In genomic region chr10:62127137-62127536, GRCm38 (mm10) we compare ENCODE assay signal across 15 mouse cellular contexts. TPM values are rescaled to one million over a fixed set of nuclear protein-coding genes. Genes with fewer than 3 reads are reported as not detected.
DNase-seq lines count a peak whose midpoint lies in the region; ATAC-seq and TF ChIP-seq lines count a peak whose summit lies in the region.
"Had no signal": no experiment of that assay in that cellular context is flagged by ENCODE, and none has a peak within 500 bp of the region (broad histone marks: within the 10 kb centered on the region; RNA-seq: fewer than 3 reads in every experiment).

No protein-coding gene starts in this region.

- H3K4me3 ChIP-seq in hindbrain, postnatal 0 days (ENCODE audit: low read length): no peak overlapping the region
- no peak overlapping the region for H3K4me3 ChIP-seq in hindbrain, embryonic 12.5 days
- H3K4me3 ChIP-seq in lung, postnatal 0 days (ENCODE audit: low read depth, low read length): no peak overlapping the region
- H3K4me3 ChIP-seq in ES-E14 (ENCODE audit: insufficient read depth in 1 of 2, low read depth in 1 of 2, low read length in 2 of 2, poor library complexity in 1 of 2, severe bottlenecking in 1 of 2): no peak overlapping the region
- H3K4me3 ChIP-seq: erythroblast, embryonic 14.5 days had no signal

- no peak overlapping the region for H3K27ac ChIP-seq in hindbrain, postnatal 0 days
- H3K27ac ChIP-seq in hindbrain, embryonic 12.5 days: no peak overlapping the region
- H3K27ac ChIP-seq in lung, postnatal 0 days (ENCODE audit: low read length): no peak overlapping the region
- no peak overlapping the region for H3K27ac ChIP-seq in ES-E14 (ENCODE audit: insufficient read depth, low read depth, low read length, poor library complexity, severe bottlenecking)

- no peaks in the 10 kb centered on the region for H3K36me3 ChIP-seq in hindbrain, postnatal 0 days (ENCODE audit: insufficient read depth, low read length)
- H3K36me3 ChIP-seq in hindbrain, embryonic 12.5 days: no peaks in the 10 kb centered on the region
- no peaks in the 10 kb centered on the region for H3K36me3 ChIP-seq in lung, postnatal 0 days (ENCODE audit: insufficient read depth, low read length)
- H3K36me3 ChIP-seq in ES-E14 (ENCODE audit: control insufficient read depth, insufficient read depth, low read length, poor library complexity, severe bottlenecking): no peaks in the 10 kb centered on the region
- no peaks in the 10 kb centered on the region for H3K36me3 ChIP-seq in splenic B cell, adult 2 months (ENCODE audit: control insufficient read depth, insufficient read depth, low read length, poor library complexity, severe bottlenecking)

- peaks cover 42% of the 10 kb centered on the region for H3K27me3 ChIP-seq in hindbrain, postnatal 0 days (ENCODE audit: insufficient read depth, low read length)
- H3K27me3 ChIP-seq in hindbrain, embryonic 12.5 days: peaks cover 71% of the 10 kb centered on the region
- peaks cover 42% of the 10 kb centered on the region for H3K27me3 ChIP-seq in lung, postnatal 0 days (replicated peaks; ENCODE audit: insufficient read depth, low read length)
- no peaks in the 10 kb centered on the region; the same call in 1 of the 2 replicates for H3K27me3 ChIP-seq in splenic B cell, adult 2 months (ENCODE audit: control insufficient read depth, insufficient read depth, low read length, poor library complexity, severe bottlenecking)

- H3K9ac ChIP-seq in hindbrain, postnatal 0 days (replicated peaks; ENCODE audit: low read length): no peak overlapping the region
- no peak overlapping the region for H3K9ac ChIP-seq in hindbrain, embryonic 12.5 days
- H3K9ac ChIP-seq in lung, postnatal 0 days (replicated peaks; ENCODE audit: low read depth): no peak overlapping the region
- no peak overlapping the region for H3K9ac ChIP-seq in ES-E14 (ENCODE audit: insufficient read depth, low read depth, low read length, poor library complexity, severe bottlenecking)

- TF ChIP-seq EP300 in lung, postnatal 0 days (IDR thresholded peaks at IDR 0.05): no peak

- H3K9me3 ChIP-seq in hindbrain, postnatal 0 days (ENCODE audit: low read length): no peaks in the 10 kb centered on the region
- no peaks in the 10 kb centered on the region for H3K9me3 ChIP-seq in hindbrain, embryonic 12.5 days (replicated peaks)
- H3K9me3 ChIP-seq in lung, postnatal 0 days (ENCODE audit: low read length): no peaks in the 10 kb centered on the region
- no peaks in the 10 kb centered on the region for H3K9me3 ChIP-seq in ES-E14 (ENCODE audit: control insufficient read depth, insufficient read depth, low read depth, low read length)

- 45% methylated on average over 6 of the region's 6 CpGs for WGBS in hindbrain, postnatal 0 days
- 40% methylated on average over 6 of the region's 6 CpGs for WGBS in hindbrain, embryonic 12.5 days
- 41% methylated on average over 6 of the region's 6 CpGs for WGBS in lung, postnatal 0 days

- TF ChIP-seq CTCF in hindbrain, postnatal 0 days (IDR thresholded peaks at IDR 0.05; ENCODE audit: low read depth): peak; percentile 55
- TF ChIP-seq CTCF in lung, postnatal 0 days (IDR thresholded peaks at IDR 0.05): peak; percentile 49

- no peak overlapping the region for H3K4me2 ChIP-seq in hindbrain, postnatal 0 days (ENCODE audit: low read depth, low read length)
- no peak overlapping the region for H3K4me2 ChIP-seq in hindbrain, embryonic 12.5 days (replicated peaks)
- H3K4me2 ChIP-seq in lung, postnatal 0 days (replicated peaks; ENCODE audit: low read depth, low read length): no peak overlapping the region

- H3K4me1 ChIP-seq in hindbrain, postnatal 0 days (ENCODE audit: insufficient read depth, low read length): no peaks in the 10 kb centered on the region
- H3K4me1 ChIP-seq in hindbrain, embryonic 12.5 days: peaks cover 9% of the 10 kb centered on the region; the same call in 1 of the 2 replicates
- no peaks in the 10 kb centered on the region for H3K4me1 ChIP-seq in lung, postnatal 0 days (ENCODE audit: insufficient read depth, low read depth, low read length)
- peaks cover 0 to 15% of the 10 kb centered on the region in 2 experiments; a peak in 2 of 4 replicates for H3K4me1 ChIP-seq in ES-E14 (ENCODE audit: control insufficient read depth in 2 of 2, insufficient read depth in 2 of 2, low read length in 2 of 2, poor library complexity in 1 of 2)

- DNase-seq in hindbrain, postnatal 0 days (ENCODE audit: low spot score): no peak
- no peak for DNase-seq in lung, postnatal 0 days (ENCODE audit: low spot score)
- DNase-seq in lung, postnatal 25 days (ENCODE audit: low spot score): no peak
- DNase-seq in ES-E14 (ENCODE audit: low read depth, low spot score): no peak
- peak; percentile 6 for DNase-seq in splenic B cell, adult 2 months (ENCODE audit: low read depth, low spot score)
- DNase-seq in urinary bladder, adult 18-20 months (ENCODE audit: low spot score in 2 of 2): no peak
- DNase-seq: heart, postnatal 14 days; kidney, adult 11 months; left cerebral cortex, postnatal 4 days; lung, postnatal 4 days; thymus, adult 2 months had no signal

- in situ Hi-C loops in ES-E14 (cut with MboI; ENCODE audit: low sequenced_read_pairs in 2 of 2, unreplicated experiment in 2 of 2): no loop called here

- no peak for ATAC-seq in hindbrain, postnatal 0 days
- no peak for ATAC-seq in hindbrain, embryonic 12.5 days (ENCODE audit: low FRiP score)
- ATAC-seq in lung, postnatal 0 days: no peak

TF ChIP-seq in ES-E14, 5 proteins besides CTCF, POLR2A, EP300 and RAD21:
- no peak for TF ChIP-seq ZNF384 (IDR thresholded peaks at IDR 0.05; ENCODE audit: low read depth, low read length)
- peak; percentile 86 for TF ChIP-seq MAFK (IDR thresholded peaks at IDR 0.05; ENCODE audit: insufficient read depth, low read depth, low read length)

RNA-seq across cellular contexts. Expression of gene Neurog3, which starts 5.8 kb away (rescaled TPM):
- total RNA-seq in hindbrain, postnatal 0 days (2014; rRNA removed): not detected in 2 replicates
- not detected in 2 replicates for polyA plus RNA-seq in hindbrain, postnatal 0 days (2015; fragmentation: Nextera tagmentation; extraction: Ambion mirVana)
- polyA plus RNA-seq in hindbrain, embryonic 12.5 days (2016; fragmentation: Nextera tagmentation; extraction: Ambion mirVana): 0.70 and 0.83 TPM in 2 replicates
- polyA plus RNA-seq in lung, postnatal 0 days (2015; fragmentation: Nextera tagmentation; extraction: Ambion mirVana): not detected in 2 replicates
- 0.63 and 0.94 TPM in 2 replicates for total RNA-seq in ES-E14 (2012; rRNA removed)
- total RNA-seq: common myeloid progenitor, adult 5-6 weeks; heart, adult 18-20 months; heart, postnatal 14 days; left cerebral cortex, postnatal 4 days had no signal
- polyA plus RNA-seq: erythroblast, embryonic 14.5 days had no signal

RNA-seq across cellular contexts. Expression of gene Fam241b, which starts 16.6 kb away (rescaled TPM):
- total RNA-seq in hindbrain, postnatal 0 days (2014; rRNA removed): 92.9 and 97.9 TPM in 2 replicates
- polyA plus RNA-seq in hindbrain, postnatal 0 days (2015; fragmentation: Nextera tagmentation; extraction: Ambion mirVana): 143 and 152 TPM in 2 replicates
- 47.5 and 50.0 TPM in 2 replicates for polyA plus RNA-seq in hindbrain, embryonic 12.5 days (2016; fragmentation: Nextera tagmentation; extraction: Ambion mirVana)
- 16.8 and 18.5 TPM in 2 replicates for polyA plus RNA-seq in lung, postnatal 0 days (2015; fragmentation: Nextera tagmentation; extraction: Ambion mirVana)
- total RNA-seq in ES-E14 (2012; rRNA removed): 6.9 and 7.5 TPM in 2 replicates
